Mouse (Mus musculus): ENCODE measurements around the gene Mta3.

GRCm38 (mm10) chr17:83753112-83753899 is 47.3 kb downstream of the Mta3 start:
- TF ChIP-seq POLR2A (IDR thresholded peaks at IDR 0.05; ENCODE audit: insufficient read depth, low read depth, low read length) (no peak), CTCF (IDR thresholded peaks at IDR 0.05; ENCODE audit: insufficient read depth, low read depth, low read length) (no peak)
